8 mouse cellular contexts compared by ENCODE assay signal in genomic region chr3:108562133-108562730, GRCm38 (mm10). TPM values are rescaled to one million over a fixed set of nuclear protein-coding genes. Genes with fewer than 3 reads are reported as not detected.
DNase-seq lines count a peak whose midpoint lies in the region; ATAC-seq and TF ChIP-seq lines count a peak whose summit lies in the region.

Gene Tmem167b, minus strand, starts transcription at chr3:108562466.

- H3K36me3 ChIP-seq in heart, embryonic 12.5 days: peaks cover 25% of the 10 kb centered on the region
- peaks cover 15% of the 10 kb centered on the region for H3K36me3 ChIP-seq in kidney, postnatal 0 days (ENCODE audit: insufficient read depth, low read length)
- peaks cover 6% of the 10 kb centered on the region; the same call in 1 of the 2 replicates for H3K36me3 ChIP-seq in liver, embryonic 11.5 days (ENCODE audit: control insufficient read depth, insufficient read depth, low read length)
- H3K36me3 ChIP-seq in stomach, embryonic 14.5 days (ENCODE audit: control insufficient read depth, insufficient read depth, low read length): peaks cover 24% of the 10 kb centered on the region

- H3K9me3 ChIP-seq in heart, embryonic 12.5 days (replicated peaks): no peaks in the 10 kb centered on the region
- H3K9me3 ChIP-seq in kidney, postnatal 0 days (replicated peaks; ENCODE audit: low read length): no peaks in the 10 kb centered on the region
- no peaks in the 10 kb centered on the region for H3K9me3 ChIP-seq in liver, embryonic 11.5 days (ENCODE audit: control insufficient read depth, low read length)
- H3K9me3 ChIP-seq in stomach, embryonic 14.5 days (ENCODE audit: control insufficient read depth, low read depth, low read length): no peaks in the 10 kb centered on the region

- peak within 1 kb of the TSS; percentile 86 for H3K27ac ChIP-seq in heart, embryonic 12.5 days (ENCODE audit: poor library complexity, severe bottlenecking)
- peak within 1 kb of the TSS; percentile 89 for H3K27ac ChIP-seq in kidney, postnatal 0 days
- H3K27ac ChIP-seq in liver, embryonic 11.5 days (ENCODE audit: low read depth, low read length): peak within 1 kb of the TSS; percentile 92
- H3K27ac ChIP-seq in stomach, embryonic 14.5 days (ENCODE audit: low read length): peak within 1 kb of the TSS; percentile 86

- 0 out of 2 replicates have a peak, but pooled peaks have one; percentile 23 for TF ChIP-seq CTCF in kidney, postnatal 0 days (IDR thresholded peaks at IDR 0.05; ENCODE audit: low read depth)

- peak within 1 kb of the TSS; percentile 89 for H3K9ac ChIP-seq in heart, embryonic 12.5 days
- peak within 1 kb of the TSS; percentile 85 for H3K9ac ChIP-seq in kidney, postnatal 0 days (ENCODE audit: low read depth, low read length)
- H3K9ac ChIP-seq in liver, embryonic 11.5 days (ENCODE audit: low read depth, low read length): peak within 1 kb of the TSS; percentile 81
- peak within 1 kb of the TSS; percentile 57 for H3K9ac ChIP-seq in stomach, embryonic 14.5 days (replicated peaks; ENCODE audit: low read depth, low read length)

- H3K27me3 ChIP-seq in heart, embryonic 12.5 days (replicated peaks): no peaks in the 10 kb centered on the region
- H3K27me3 ChIP-seq in kidney, postnatal 0 days (ENCODE audit: insufficient read depth, low read length): no peaks in the 10 kb centered on the region
- H3K27me3 ChIP-seq in liver, embryonic 11.5 days (replicated peaks; ENCODE audit: control insufficient read depth, insufficient read depth, low read length): no peaks in the 10 kb centered on the region
- H3K27me3 ChIP-seq in stomach, embryonic 14.5 days (ENCODE audit: control insufficient read depth, insufficient read depth, low read length): no peaks in the 10 kb centered on the region

- peak; percentile 98 for DNase-seq in CD4-positive helper T cell, adult 2 months (ENCODE audit: low read depth, low spot score)
- DNase-seq in brain, embryonic 18.5 days (ENCODE audit: low read depth, low spot score): peak; percentile 97
- peak; percentile 99 for DNase-seq in kidney, postnatal 0 days (ENCODE audit: low spot score)
- peak; percentile 93 for DNase-seq in liver, embryonic 11.5 days (ENCODE audit: low spot score)
- peak; percentile 98 for DNase-seq in naive thymus-derived CD4-positive, alpha-beta T cell, adult 2 months (ENCODE audit: low read depth)

- under 1% methylated on average over 41 of the region's 45 CpGs for WGBS in heart, embryonic 12.5 days
- WGBS in kidney, postnatal 0 days: under 1% methylated on average over 45 of the region's 45 CpGs
- WGBS in liver, embryonic 11.5 days: under 1% methylated on average over 45 of the region's 45 CpGs
- under 1% methylated on average over 45 of the region's 45 CpGs for whole genome bisulfite sequencing in stomach, embryonic 14.5 days

- peak; percentile 93 for ATAC-seq in erythroid progenitor cell, adult 5-6 weeks (replicated peaks; ENCODE audit: low FRiP score, poor library complexity, severe bottlenecking)
- peak; percentile 97 for ATAC-seq in heart, embryonic 12.5 days (ENCODE audit: insufficient number of reproducible peaks, low FRiP score)
- peak; percentile 99 for ATAC-seq in kidney, postnatal 0 days (replicated peaks; ENCODE audit: low FRiP score, low read depth)
- ATAC-seq in liver, embryonic 11.5 days (replicated peaks; ENCODE audit: low FRiP score): peak; percentile 96
- ATAC-seq in stomach, embryonic 14.5 days (ENCODE audit: insufficient number of reproducible peaks, insufficient read depth, low FRiP score, low read depth): peak; percentile 97

- H3K4me2 ChIP-seq in heart, embryonic 12.5 days: peak within 1 kb of the TSS; percentile 93
- peak within 1 kb of the TSS; percentile 71 for H3K4me2 ChIP-seq in kidney, postnatal 0 days (ENCODE audit: low read length)
- H3K4me2 ChIP-seq in liver, embryonic 11.5 days: peak within 1 kb of the TSS; percentile 90
- peak within 1 kb of the TSS; percentile 76 for H3K4me2 ChIP-seq in stomach, embryonic 14.5 days (replicated peaks; ENCODE audit: low read depth, low read length)

- H3K4me1 ChIP-seq in heart, embryonic 12.5 days (replicated peaks): no peaks in the 10 kb centered on the region; the same call in 1 of the 2 replicates
- H3K4me1 ChIP-seq in kidney, postnatal 0 days (replicated peaks; ENCODE audit: insufficient read depth, low read length): peaks cover 11% of the 10 kb centered on the region; the same call in 1 of the 2 replicates
- H3K4me1 ChIP-seq in liver, embryonic 11.5 days (replicated peaks; ENCODE audit: control insufficient read depth, insufficient read depth, low read length): peaks cover 9% of the 10 kb centered on the region
- peaks cover 7% of the 10 kb centered on the region; the same call in 1 of the 2 replicates for H3K4me1 ChIP-seq in stomach, embryonic 14.5 days (ENCODE audit: control insufficient read depth, insufficient read depth, low read length)

- peak within 1 kb of the TSS; percentile 90 for H3K4me3 ChIP-seq in heart, embryonic 12.5 days
- peak within 1 kb of the TSS; percentile 84 for H3K4me3 ChIP-seq in kidney, postnatal 0 days (replicated peaks; ENCODE audit: low read depth, low read length)
- peak within 1 kb of the TSS; percentile 72 for H3K4me3 ChIP-seq in liver, embryonic 11.5 days (ENCODE audit: low read depth, low read length)
- peak within 1 kb of the TSS; percentile 50 for H3K4me3 ChIP-seq in stomach, embryonic 14.5 days (ENCODE audit: low read depth, low read length)

RNA-seq across cellular contexts. Expression of gene Tmem167b, which starts in this region (rescaled TPM):
- 9.7 and 13.0 TPM in 2 replicates for total RNA-seq in erythroid progenitor cell, adult 5-6 weeks (2015; ENCODE audit: low replicate concordance)
- 27.0 and 27.8 TPM in 2 replicates for total RNA-seq in erythroid progenitor cell, adult 5-6 weeks (2017; ENCODE audit: low replicate concordance)
- polyA plus RNA-seq in heart, embryonic 12.5 days (2016; fragmentation: Nextera tagmentation; extraction: Ambion mirVana): 33.8 and 34.8 TPM in 2 replicates
- polyA plus RNA-seq in kidney, postnatal 0 days (2015; fragmentation: Nextera tagmentation; extraction: Ambion mirVana): 33.5 and 35.8 TPM in 2 replicates
- 23.0 and 27.7 TPM in 2 replicates for polyA plus RNA-seq in liver, embryonic 11.5 days (2014; fragmentation: Nextera tagmentation; extraction: Ambion mirVana)
- 41.1 and 46.0 TPM in 2 replicates for polyA plus RNA-seq in stomach, embryonic 14.5 days (2014; fragmentation: Nextera tagmentation; extraction: Ambion mirVana)

Comparison
In these comparisons a context has a peak if more than half of its experiments do, and no peak if none do; other contexts are left out.
1. Peak in every context shown above with its lines: DNase-seq, ATAC-seq, H3K4me3 ChIP-seq and H3K27ac ChIP-seq.